Mouse (Mus musculus) heart, adult 2 months (tissue): ENCODE results near the gene Hal. TPM values are rescaled to one million over a fixed set of nuclear protein-coding genes. Genes with fewer than 3 reads are reported as not detected.

Source experiments
- DNase-seq, 2 experiments: peaks; one replicate each; pipeline ENCODE4 v3.0.0; 2021
- H3K27ac ChIP-seq: fragments of 200-600 bp; 2 replicates; pipeline ENCODE4 v1.8.1; 2022
- H3K27me3 ChIP-seq: fragments of 200-500 bp; 2 replicates; pipeline ENCODE4 v1.6.1; 2012; ENCODE audit warnings: mild to moderate bottlenecking, low read length, inconsistent platforms, mixed read lengths; ENCODE audit not compliant: control insufficient read depth, insufficient read depth
- H3K36me3 ChIP-seq: fragments of 200-500 bp; 2 replicates; pipeline ENCODE4 v1.6.1; 2012; ENCODE audit warnings: low read length, inconsistent platforms; ENCODE audit not compliant: control insufficient read depth, insufficient read depth
- H3K4me1 ChIP-seq: fragments of 200-500 bp; 2 replicates; pipeline ENCODE4 v1.6.1; 2011; ENCODE audit warnings: low read length; ENCODE audit not compliant: control insufficient read depth, insufficient read depth
- H3K4me3 ChIP-seq: fragments of 200-600 bp; 2 replicates; pipeline ENCODE4 v1.8.1; 2022
- H3K79me2 ChIP-seq: fragments of 200-500 bp; replicated peaks from 2 replicates; pipeline ENCODE4 v1.6.1; 2012; ENCODE audit warnings: mild to moderate bottlenecking, inconsistent platforms, low read length, moderate library complexity, mixed read lengths; ENCODE audit not compliant: control insufficient read depth, insufficient read depth
- H3K9ac ChIP-seq: fragments of 200-500 bp; 2 replicates; pipeline ENCODE4 v1.6.1; 2012; ENCODE audit warnings: low read depth, mild to moderate bottlenecking, control low read depth, inconsistent platforms, low read length, mixed read lengths
- CTCF ChIP-seq: fragments of 200-600 bp; IDR thresholded peaks from 2 replicates; pipeline ENCODE4 v1.8.1; 2022; ENCODE audit warnings: antibody characterized with exemption, mild to moderate bottlenecking, moderate library complexity
- EP300 ChIP-seq: fragments of 200-500 bp; IDR thresholded peaks from 2 replicates; pipeline ENCODE4 v1.6.1; 2011; ENCODE audit warnings: low read depth, low read length, control low read depth; ENCODE audit not compliant: insufficient read depth
- POLR2A ChIP-seq: fragments of 200-500 bp; IDR thresholded peaks from 2 replicates; pipeline ENCODE4 v1.6.1; 2011; ENCODE audit warnings: mild to moderate bottlenecking, low read depth, low read length, control low read depth; ENCODE audit not compliant: insufficient read depth
- WGBS: fragments of 180-500 bp; shearing (Covaris S2); methylation state at CpG from one replicate; pipeline ENCODE4 v1.1.7; 2018; 5-methylcytosine and 5-hydroxymethylcytosine counted together
- intact Hi-C: fragments of 180-260 bp; cut with DNase I; formaldehyde crosslinking; loops from one replicate; pipeline ENCODE4 v1.15.1; 2025
- long read RNA-seq: library from polyadenylated mRNA; stranded (forward); transcript quantifications from one replicate; pipeline ENCODE4 v2.0.0, GENCODE M21; 2021
- polyA plus RNA-seq: library from polyadenylated mRNA; depleted of rRNA; stranded (reverse); fragments of >200 nt; gene quantifications from 2 replicates; pipeline ENCODE4 v1.2.3, GENCODE M21; 2012; rRNA removed
- total RNA-seq, 2 experiments: library from RNA; stranded (reverse); gene quantifications; 2 replicates each; pipeline ENCODE4 v1.2.3; 2021

The Hal gene
- total RNA-seq (under 1 TPM; 0.18 to 0.20 TPM), polyA plus RNA-seq (0.04 and 0.35 TPM in 2 replicates)
- long read RNA-seq, result 0 reads

- Histone ChIP-seq H3K79me2 (no peaks in the 10 kb centered on the region), H3K27me3 (no peaks in the 10 kb centered on the region), H3K9ac (no peak within 1 kb of the TSS), H3K4me3 (no peak within 1 kb of the TSS), H3K4me1 (no peaks in the 10 kb centered on the region), H3K27ac (no peak within 1 kb of the TSS), H3K36me3 (no peaks in the 10 kb centered on the region)
- 73% methylated on average over 17 of the region's 17 CpGs for WGBS
- intact Hi-C loops, result loop anchor here (5.0 to 10.0 kb wide), 2 partner anchors 59 to 87 kb away; no protein-coding TSS in a partner anchor
- no peak for DNase-seq
- no peak for TF ChIP-seq EP300
- no peak for TF ChIP-seq CTCF
- TF ChIP-seq POLR2A, result no peak
Measured at GRCm38 (mm10) chr10:93488066-93488827, at the start of gene Hal. Hal (plus strand) TSS chr10:93488768.

GRCm38 (mm10) chr10:93441501-93441900 is 47.1 kb upstream of the Hal start:
- intact Hi-C loops, result no loop called here
- 64% methylated on average over 6 of the region's 6 CpGs for WGBS

GRCm38 (mm10) chr10:93442183-93442582 is 46.4 kb upstream of the Hal start:
- H3K79me2 ChIP-seq, result no peaks in the 10 kb centered on the region
- H3K36me3 ChIP-seq, result no peaks in the 10 kb centered on the region
- H3K4me3 ChIP-seq, result no peak overlapping the region
- DNase-seq, result no peak
- no peak overlapping the region for H3K27ac ChIP-seq
- no peaks in the 10 kb centered on the region for H3K27me3 ChIP-seq
- 89% methylated on average over 3 of the region's 3 CpGs for WGBS
- TF ChIP-seq POLR2A (no peak), EP300 (no peak), CTCF (no peak)
- intact Hi-C loops, result no loop called here
- H3K9ac ChIP-seq, result no peak overlapping the region
- no peaks in the 10 kb centered on the region for H3K4me1 ChIP-seq

More at GRCm38 (mm10) chr10:93441501-93441900, 47.1 kb upstream of the Hal start:
- H3K36me3 ChIP-seq, result no peaks in the 10 kb centered on the region
- H3K4me3 ChIP-seq, result no peak overlapping the region
- no peak overlapping the region for H3K9ac ChIP-seq
- no peaks in the 10 kb centered on the region for H3K27me3 ChIP-seq
- no peak for DNase-seq
- H3K4me1 ChIP-seq, result no peaks in the 10 kb centered on the region
- no peak overlapping the region for H3K27ac ChIP-seq
- no peaks in the 10 kb centered on the region for H3K79me2 ChIP-seq
- TF ChIP-seq POLR2A, result no peak
- TF ChIP-seq CTCF, result no peak
- TF ChIP-seq EP300, result no peak

- H3K79me2 ChIP-seq, result no peaks in the 10 kb centered on the region
- H3K27ac ChIP-seq, result no peak overlapping the region
- WGBS, result 77% methylated on average over 9 of the region's 9 CpGs
- intact Hi-C loops, result no loop called here
- DNase-seq, result no peak
- H3K4me3 ChIP-seq, result no peak overlapping the region
- H3K9ac ChIP-seq, result no peak overlapping the region
- H3K27me3 ChIP-seq, result no peaks in the 10 kb centered on the region
- no peak for TF ChIP-seq CTCF
- no peak for TF ChIP-seq POLR2A
- TF ChIP-seq EP300, result no peak
- no peaks in the 10 kb centered on the region for H3K36me3 ChIP-seq
- no peaks in the 10 kb centered on the region for H3K4me1 ChIP-seq
Measured at GRCm38 (mm10) chr10:93444407-93444806, 44.2 kb upstream of the Hal start.

GRCm38 (mm10) chr10:93447398-93447797 is 41.2 kb upstream of the Hal start:
- Histone ChIP-seq H3K79me2 (no peaks in the 10 kb centered on the region), H3K9ac (no peak overlapping the region), H3K27me3 (no peaks in the 10 kb centered on the region), H3K27ac (no peak overlapping the region), H3K36me3 (no peaks in the 10 kb centered on the region), H3K4me1 (peaks cover 3% of the 10 kb centered on the region), H3K4me3 (no peak overlapping the region)
- TF ChIP-seq EP300, result no peak
- no peak for TF ChIP-seq CTCF
- TF ChIP-seq POLR2A, result no peak
- intact Hi-C loops, result no loop called here
- whole genome bisulfite sequencing, result 35% methylated on average over 10 of the region's 10 CpGs
- no peak for DNase-seq

- Histone ChIP-seq H3K9ac (peak overlapping the region; percentile 47; the same call in 1 of the 2 replicates), H3K4me1 (peaks cover 3% of the 10 kb centered on the region), H3K4me3 (peak overlapping the region; percentile 94), H3K79me2 (peaks cover 2% of the 10 kb centered on the region; the same call in 1 of the 2 replicates), H3K27ac (no peak overlapping the region), H3K27me3 (no peaks in the 10 kb centered on the region), H3K36me3 (no peaks in the 10 kb centered on the region; the same call in 1 of the 2 replicates)
- 7% methylated on average over 7 of the region's 7 CpGs for WGBS
- intact Hi-C loops, result loop anchor here (5.0 kb wide), 1 partner anchor 292 kb away; the partner anchor contains the start of gene Cdk17
- DNase-seq, result no peak
- TF ChIP-seq POLR2A (no peak), EP300 (no peak), CTCF (no peak)
Measured at GRCm38 (mm10) chr10:93454652-93455014, 33.9 kb upstream of the Hal start.
